Mouse (Mus musculus) bone marrow macrophage, adult 2 months (primary cell): ENCODE data around the gene Fam92a. TPM values are rescaled to one million over a fixed set of nuclear protein-coding genes. Genes with fewer than 3 reads are reported as not detected.
"Not testable (repeated sequence)": the region's sequence is repeated elsewhere in the genome, so short reads cannot be mapped to it uniquely, and the experiment has no call there.

Source experiments
- H3K27ac ChIP-seq: 2 replicates; pipeline ENCODE4 v1.5.1; 2012; ENCODE audit warnings: low read depth, low read length; ENCODE audit not compliant: insufficient read depth
- H3K4me1 ChIP-seq: 2 replicates; pipeline ENCODE4 v1.6.1; 2012; ENCODE audit warnings: low read length; ENCODE audit not compliant: control insufficient read depth, insufficient read depth
- H3K4me3 ChIP-seq: 2 replicates; pipeline ENCODE4 v1.5.1; 2012; ENCODE audit warnings: mild to moderate bottlenecking, low read length, moderate library complexity; ENCODE audit not compliant: insufficient read depth
- CTCF ChIP-seq: IDR thresholded peaks from 2 replicates; pipeline ENCODE4 v1.5.1; 2012; ENCODE audit warnings: low read depth, mild to moderate bottlenecking, low read length, moderate library complexity
- POLR2A ChIP-seq: IDR thresholded peaks from 2 replicates; pipeline ENCODE4 v1.6.1; 2012; ENCODE audit warnings: mild to moderate bottlenecking, low read depth, low read length, borderline replicate concordance
- polyA plus RNA-seq: library from polyadenylated mRNA; stranded (reverse); fragments of >200 nt; gene quantifications from 2 replicates; pipeline ENCODE4 v1.2.4, GENCODE M21; 2012; ENCODE audit not compliant: missing spikeins, insufficient read depth, insufficient read length

The Fam92a gene
- 5.0 and 9.1 TPM in 2 replicates for polyA plus RNA-seq

DNA sequence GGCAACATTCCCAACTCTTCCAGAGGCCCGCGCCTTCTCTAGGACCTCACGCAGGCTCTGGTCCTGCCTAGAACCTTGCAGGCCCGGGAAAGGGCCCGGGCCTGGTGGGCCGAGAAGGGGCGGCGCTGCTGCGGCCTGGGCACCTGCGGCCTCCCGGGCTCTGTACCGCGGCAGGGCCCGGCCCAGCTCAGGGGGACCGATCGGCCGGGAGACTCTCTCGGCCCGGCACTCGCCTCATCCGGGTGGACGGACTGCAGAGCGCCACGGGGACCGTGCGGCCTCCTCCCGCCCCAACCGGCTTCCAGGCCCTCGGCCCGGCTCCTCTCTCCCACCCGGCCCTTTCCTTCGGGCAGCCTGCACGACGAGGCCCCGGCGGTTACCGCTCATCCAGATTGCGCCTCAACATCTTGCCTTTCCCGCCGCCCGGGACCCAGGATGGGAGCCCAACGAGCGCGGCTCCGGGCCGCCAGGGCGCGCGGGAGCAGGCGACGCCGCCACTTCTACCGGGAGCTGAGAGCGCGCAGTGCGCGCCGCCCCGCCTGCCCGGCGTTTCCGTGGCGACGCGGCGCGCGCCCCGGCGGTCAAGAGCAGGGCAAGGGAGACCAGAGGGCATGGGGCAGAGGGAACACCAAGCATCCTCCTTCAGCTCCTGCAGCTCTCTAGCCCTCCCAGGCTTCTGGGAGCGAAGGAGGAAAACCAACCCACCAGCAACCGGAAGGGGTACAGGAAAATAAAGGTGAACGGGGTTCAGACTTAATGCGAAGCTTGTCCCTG is at the start of gene Fam92a:
TSS of gene Fam92a (minus strand) at position 698 of the 774 bp plus-strand sequence.
- TF ChIP-seq POLR2A: no peak
- no peak for TF ChIP-seq CTCF
- Histone ChIP-seq H3K4me1 (0 out of 2 replicates have a peak, but pooled peaks cover 4% of the 10 kb centered on the region), H3K4me3 (peak within 1 kb of the TSS; percentile 72), H3K27ac (no peak within 1 kb of the TSS)

GRCm38 (mm10) chr4:12178992-12179391 is 7.2 kb upstream of the Fam92a start:
- H3K4me3 ChIP-seq: no peak overlapping the region
- no peaks in the 10 kb centered on the region for H3K4me1 ChIP-seq
- TF ChIP-seq POLR2A (no peak), CTCF (no peak)
- H3K27ac ChIP-seq: no peak overlapping the region

DNA sequence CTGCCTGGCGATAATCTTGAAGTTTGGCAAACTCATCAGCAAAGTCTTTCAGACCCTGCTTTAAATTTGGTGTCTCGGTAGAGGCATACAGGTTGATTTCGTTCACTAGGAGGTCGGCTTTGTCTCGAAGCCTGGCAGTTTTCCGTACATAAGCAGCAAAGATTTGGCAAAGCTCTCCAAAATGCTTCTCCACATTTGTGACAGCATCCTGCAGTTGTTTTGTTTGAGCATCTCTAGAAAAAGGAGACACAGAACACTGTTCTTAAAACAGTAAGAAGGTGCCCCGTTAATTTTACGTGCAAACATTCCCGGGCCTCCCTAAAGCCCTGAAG is 863 bp downstream of the Fam92a start:
- TF ChIP-seq POLR2A (no peak), CTCF (no peak)
- 0 out of 2 replicates have a peak, but pooled peaks cover 4% of the 10 kb centered on the region for H3K4me1 ChIP-seq
- H3K27ac ChIP-seq: no peak overlapping the region
- peak overlapping the region; percentile 72 for H3K4me3 ChIP-seq

DNA sequence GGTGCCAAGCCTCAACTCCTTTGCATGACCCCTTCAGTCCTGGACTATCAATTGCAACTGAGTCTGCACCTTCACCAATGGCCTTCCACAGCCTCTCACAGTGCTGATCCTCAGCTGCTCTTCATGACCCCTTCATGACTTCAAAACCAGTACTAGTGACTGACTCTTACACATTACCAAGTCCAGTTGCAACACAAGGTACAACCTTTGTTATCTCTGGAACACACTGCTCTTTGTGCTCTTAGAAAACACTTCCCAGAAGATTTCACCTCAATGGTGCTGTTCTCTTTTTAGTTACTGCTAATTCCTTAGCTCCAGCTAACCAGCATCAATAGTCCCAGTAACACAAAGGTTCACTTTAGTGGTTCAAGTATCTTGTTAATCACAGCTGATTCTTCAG is 24.2 kb downstream of the Fam92a start:
- Histone ChIP-seq H3K27ac (no peak overlapping the region), H3K4me3 (no peak overlapping the region), H3K4me1 (no peaks in the 10 kb centered on the region)
- TF ChIP-seq POLR2A: no peak
- no peak for TF ChIP-seq CTCF

DNA sequence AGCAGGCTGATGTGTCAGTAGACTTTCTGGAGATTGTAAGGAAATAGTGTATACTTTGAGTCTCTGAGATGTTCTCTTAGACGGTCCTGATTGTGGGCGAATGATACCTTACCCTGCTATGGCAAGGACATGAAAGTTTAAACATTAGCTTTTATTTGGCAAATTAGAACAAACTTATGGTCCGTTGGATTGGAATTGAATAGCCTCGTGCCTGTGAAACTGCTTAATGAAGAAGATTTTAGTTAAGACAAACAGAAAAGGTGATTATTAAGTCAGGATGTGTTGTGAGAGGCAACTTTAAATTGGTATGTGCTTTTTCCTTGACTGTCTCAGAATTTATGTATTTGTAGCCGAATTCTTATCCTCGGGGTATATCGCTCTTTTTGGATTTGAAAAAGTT is 30.3 kb downstream of the Fam92a start:
- H3K4me1 ChIP-seq, H3K4me3 ChIP-seq, H3K27ac ChIP-seq: not testable (repeated sequence)

- not testable (repeated sequence) for H3K27ac ChIP-seq, H3K4me1 ChIP-seq
- H3K4me3 ChIP-seq: peak overlapping the region; percentile 53
These were observed 31.2 kb downstream of the Fam92a start for GRCm38 (mm10) chr4:12140592-12141062.

- not testable (repeated sequence) for H3K27ac ChIP-seq, H3K4me1 ChIP-seq
- peak within 1 kb of the TSS; percentile 59 for H3K4me3 ChIP-seq
These were observed 31.7 kb downstream of the Fam92a start, which contains the start of gene Rbm12b1 for GRCm38 (mm10) chr4:12140141-12140567. Gene Rbm12b1, plus strand, starts transcription at chr4:12140264.

Other genes with a start within 250 kb of the Fam92a start
- gene Gm10604, start 190.8 kb downstream of the Fam92a start, polyA plus RNA-seq: not detected in 2 replicates
- gene Rbm12b2, start 82.6 kb downstream of the Fam92a start, polyA plus RNA-seq: 14.8 and 15.3 TPM in 2 replicates
- gene Rbm12b1, start 31.8 kb downstream of the Fam92a start, polyA plus RNA-seq: 7.1 and 8.3 TPM in 2 replicates